Mouse (Mus musculus) stomach, embryonic 14.5 days (tissue): ENCODE data around the gene Arid1a. TPM values are rescaled to one million over a fixed set of nuclear protein-coding genes. Genes with fewer than 3 reads are reported as not detected.
A peak's percentile ranks its signal among the peaks of the same experiment; 100 is the strongest.

ENCODE experiments used
- ATAC-seq: fragments of 200-750 bp; cut with Nextera tagmentation; 2 replicates; pipeline ENCODE4 v1.8.0; 2017; ENCODE audit warnings: low read depth, moderate TSS enrichment; ENCODE audit not compliant: insufficient number of reproducible peaks, insufficient read depth, low FRiP score
- H3K27ac ChIP-seq: fragments of 300-500 bp; sonication (generic); 2 replicates; pipeline ENCODE4 v1.5.1; 2014; ENCODE audit warnings: mild to moderate bottlenecking, low read length, moderate library complexity, mixed read lengths
- H3K27me3 ChIP-seq: fragments of 300-500 bp; sonication (generic); 2 replicates; pipeline ENCODE4 v1.6.1; 2014; ENCODE audit warnings: low read length, control low read depth, mixed read lengths; ENCODE audit not compliant: control insufficient read depth, insufficient read depth
- H3K36me3 ChIP-seq: fragments of 300-500 bp; sonication (generic); 2 replicates; pipeline ENCODE4 v1.6.1; 2014; ENCODE audit warnings: mild to moderate bottlenecking, control low read depth, low read length, moderate library complexity, mixed read lengths; ENCODE audit not compliant: control insufficient read depth, insufficient read depth
- H3K4me1 ChIP-seq: fragments of 300-500 bp; sonication (generic); 2 replicates; pipeline ENCODE4 v1.6.1; 2014; ENCODE audit warnings: low read length, control low read depth, mixed read lengths; ENCODE audit not compliant: control insufficient read depth, insufficient read depth
- H3K4me2 ChIP-seq: fragments of 300-500 bp; sonication (generic); replicated peaks from 2 replicates; pipeline ENCODE4 v1.6.1; 2014; ENCODE audit warnings: low read depth, low read length, control low read depth
- H3K4me3 ChIP-seq: fragments of 300-500 bp; sonication (generic); 2 replicates; pipeline ENCODE4 v1.5.1; 2014; ENCODE audit warnings: low read depth, low read length, control low read depth
- H3K9ac ChIP-seq: fragments of 300-500 bp; sonication (generic); replicated peaks from 2 replicates; pipeline ENCODE4 v1.6.1; 2014; ENCODE audit warnings: low read depth, mild to moderate bottlenecking, control low read depth, low read length, moderate library complexity, mixed read lengths
- H3K9me3 ChIP-seq: fragments of 300-500 bp; sonication (generic); 2 replicates; pipeline ENCODE4 v1.6.1; 2016; ENCODE audit warnings: low read depth, low read length, control low read depth; ENCODE audit not compliant: control insufficient read depth
- WGBS: fragments of 180-500 bp; shearing (Covaris S2); extraction: QIAGEN DNeasy Blood & Tissue Kit; methylation state at CpG from one replicate; pipeline ENCODE4 v1.1.7; 2014; 5-methylcytosine and 5-hydroxymethylcytosine counted together
- polyA plus RNA-seq: library from polyadenylated mRNA; unstranded; fragments of >200 nt; fragmentation: Nextera tagmentation; extraction: Ambion mirVana; gene quantifications from 2 replicates; pipeline ENCODE4 v1.2.1, GENCODE M21; 2014

The Arid1a gene
- polyA plus RNA-seq, 1 experiment from 2014 or later, result 49.4 TPM

DNA sequence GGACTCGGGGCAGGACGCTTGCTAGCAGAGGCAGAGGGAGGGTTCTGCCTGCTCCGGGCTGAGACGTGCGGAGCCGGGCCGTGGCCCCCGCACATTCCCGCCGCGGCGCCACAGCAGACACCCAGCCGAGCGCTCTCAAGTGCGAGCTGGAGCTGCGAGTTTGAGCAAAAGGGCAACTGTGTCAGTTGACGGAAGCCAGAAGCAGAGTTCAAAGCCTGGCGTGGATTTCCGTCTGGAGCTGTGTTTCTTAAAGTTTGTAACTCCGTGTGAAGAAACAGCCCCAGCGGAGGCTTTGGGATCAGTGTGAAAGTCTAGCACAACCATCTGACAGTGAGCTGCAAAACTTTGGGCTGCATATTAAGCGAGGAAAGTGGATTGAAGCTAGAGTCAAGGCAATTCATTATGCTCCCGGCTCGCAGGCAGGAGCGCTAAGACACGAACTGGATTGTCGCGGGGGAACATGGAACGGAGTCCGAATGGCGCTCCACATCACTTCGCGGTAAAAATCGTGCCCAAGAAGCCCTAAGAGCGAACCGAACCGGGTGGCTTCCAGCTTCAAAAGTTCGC is 783 bp upstream of the Arid1a start:
- WGBS, result under 1% methylated on average over 38 of the region's 38 CpGs
- Histone ChIP-seq H3K27ac (peak overlapping the region; percentile 100), H3K4me2 (peak overlapping the region; percentile 86), H3K4me3 (peak overlapping the region; percentile 63), H3K27me3 (no peaks in the 10 kb centered on the region), H3K9me3 (no peaks in the 10 kb centered on the region), H3K9ac (peak overlapping the region; percentile 94), H3K4me1 (peaks cover 16% of the 10 kb centered on the region), H3K36me3 (no peaks in the 10 kb centered on the region)
- peak; percentile 21; the same call in 1 of the 2 replicates for ATAC-seq

DNA sequence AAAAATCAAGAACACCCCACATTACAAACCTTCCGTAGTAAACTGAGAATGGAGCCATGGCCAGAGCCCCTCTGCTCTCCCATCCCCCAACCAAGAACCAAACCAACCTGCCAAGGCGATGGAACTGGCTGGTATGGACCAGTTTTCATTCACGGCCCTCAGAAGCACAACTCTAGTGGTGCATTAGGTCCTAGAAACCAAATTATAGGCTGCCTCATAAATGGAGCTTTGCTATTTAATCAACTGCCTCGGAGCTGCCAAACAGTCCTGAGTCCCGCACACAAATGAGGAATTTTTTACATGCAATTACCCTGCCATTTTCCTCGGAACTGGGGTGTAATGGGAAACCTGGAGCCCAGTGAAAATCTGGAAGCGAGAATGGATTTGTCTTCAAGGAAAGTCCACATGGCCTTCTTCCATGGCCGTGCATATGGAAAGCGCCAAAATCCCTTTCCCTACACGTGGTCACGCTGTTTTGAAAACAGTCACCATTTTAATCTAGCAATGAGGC is 653 bp downstream of the Arid1a start:
- WGBS, result 3% methylated on average over 11 of the region's 11 CpGs
- H3K36me3 ChIP-seq, result no peaks in the 10 kb centered on the region
- H3K9ac ChIP-seq, result peak overlapping the region; percentile 94
- H3K4me1 ChIP-seq, result peaks cover 16% of the 10 kb centered on the region
- H3K9me3 ChIP-seq, result no peaks in the 10 kb centered on the region
- no peaks in the 10 kb centered on the region for H3K27me3 ChIP-seq
- ATAC-seq, result no peak
- peak overlapping the region; percentile 100 for H3K27ac ChIP-seq
- peak overlapping the region; percentile 86 for H3K4me2 ChIP-seq
- H3K4me3 ChIP-seq, result peak overlapping the region; percentile 63

DNA sequence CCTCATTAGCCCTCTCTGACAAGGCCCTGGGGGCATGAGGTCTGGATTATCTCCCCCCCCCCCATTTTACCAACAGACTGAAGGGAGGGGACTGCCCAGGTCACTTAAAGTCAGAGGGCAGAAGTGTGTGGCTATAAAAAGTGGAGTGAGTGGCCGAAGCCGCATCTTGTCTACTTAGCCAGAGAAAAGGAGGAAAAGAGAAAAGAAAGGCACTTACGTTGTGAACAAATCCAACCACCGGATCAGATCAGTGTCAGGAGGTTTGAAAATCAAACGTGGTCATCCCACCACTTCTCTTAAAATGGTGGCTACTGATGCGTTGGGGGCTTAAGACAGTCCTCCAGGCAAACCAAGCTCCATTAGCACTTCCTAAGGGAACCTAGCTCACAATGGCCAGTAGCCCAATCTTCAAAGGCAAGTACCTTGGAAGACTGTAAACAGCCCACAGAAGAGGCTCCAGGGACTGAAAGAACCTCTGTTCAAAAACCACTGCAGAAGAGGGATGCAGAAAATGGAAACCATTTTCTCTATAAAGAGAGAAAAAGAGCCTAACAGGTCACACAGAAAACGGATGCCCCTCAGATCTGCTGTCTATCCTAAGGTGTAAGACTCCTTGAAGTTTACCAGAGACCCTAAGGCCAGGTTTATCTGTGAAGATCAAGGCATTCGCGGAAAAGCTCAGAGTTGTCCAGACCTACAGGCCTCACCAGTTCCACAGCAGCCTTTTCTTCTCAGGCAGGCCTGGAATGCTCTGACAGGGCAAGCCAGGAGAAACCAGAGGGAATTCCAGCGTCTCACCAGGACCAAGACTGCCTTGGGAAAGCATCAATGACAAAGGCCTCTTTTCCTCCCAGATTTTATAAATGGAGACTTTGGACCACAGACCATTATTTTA is 1.5 kb downstream of the Arid1a start:
- Histone ChIP-seq H3K4me3 (peak overlapping the region; percentile 100), H3K9me3 (no peaks in the 10 kb centered on the region), H3K27me3 (no peaks in the 10 kb centered on the region), H3K4me1 (peaks cover 24% of the 10 kb centered on the region), H3K27ac (peak overlapping the region; percentile 100), H3K9ac (peak overlapping the region; percentile 100), H3K4me2 (peak overlapping the region; percentile 86), H3K36me3 (no peaks in the 10 kb centered on the region)
- ATAC-seq, result no peak
- WGBS, result 11% methylated on average over 10 of the region's 10 CpGs

DNA sequence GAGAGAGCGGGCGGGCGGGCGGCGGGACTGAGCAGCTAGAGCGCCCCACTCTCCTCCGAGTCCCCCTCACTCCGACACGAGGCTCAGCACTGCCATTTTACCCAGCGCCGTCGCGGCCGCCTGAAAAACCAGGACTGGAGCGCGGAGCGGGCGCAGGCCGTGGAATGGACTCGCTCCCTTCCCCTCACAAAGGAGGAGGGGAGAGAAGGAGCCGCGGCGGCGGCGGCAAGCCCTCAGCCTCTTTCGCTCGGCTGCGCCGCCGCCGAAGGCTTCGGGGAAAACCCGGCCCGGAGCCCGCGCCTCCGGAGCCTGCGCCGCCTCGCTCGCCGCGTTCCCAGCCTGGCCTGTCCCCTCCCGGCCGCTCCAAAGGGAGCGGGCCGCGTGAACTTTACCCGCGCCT is 2.3 kb downstream of the Arid1a start:
- Histone ChIP-seq H3K36me3 (no peaks in the 10 kb centered on the region; the same call in 1 of the 2 replicates), H3K9me3 (no peaks in the 10 kb centered on the region), H3K27me3 (no peaks in the 10 kb centered on the region), H3K27ac (peak overlapping the region; percentile 100), H3K9ac (peak overlapping the region; percentile 100), H3K4me2 (peak overlapping the region; percentile 86), H3K4me3 (peak overlapping the region; percentile 100), H3K4me1 (peaks cover 31% of the 10 kb centered on the region)
- peak; percentile 83 for ATAC-seq
- 0% methylated on average over 29 of the region's 50 CpGs for WGBS

DNA sequence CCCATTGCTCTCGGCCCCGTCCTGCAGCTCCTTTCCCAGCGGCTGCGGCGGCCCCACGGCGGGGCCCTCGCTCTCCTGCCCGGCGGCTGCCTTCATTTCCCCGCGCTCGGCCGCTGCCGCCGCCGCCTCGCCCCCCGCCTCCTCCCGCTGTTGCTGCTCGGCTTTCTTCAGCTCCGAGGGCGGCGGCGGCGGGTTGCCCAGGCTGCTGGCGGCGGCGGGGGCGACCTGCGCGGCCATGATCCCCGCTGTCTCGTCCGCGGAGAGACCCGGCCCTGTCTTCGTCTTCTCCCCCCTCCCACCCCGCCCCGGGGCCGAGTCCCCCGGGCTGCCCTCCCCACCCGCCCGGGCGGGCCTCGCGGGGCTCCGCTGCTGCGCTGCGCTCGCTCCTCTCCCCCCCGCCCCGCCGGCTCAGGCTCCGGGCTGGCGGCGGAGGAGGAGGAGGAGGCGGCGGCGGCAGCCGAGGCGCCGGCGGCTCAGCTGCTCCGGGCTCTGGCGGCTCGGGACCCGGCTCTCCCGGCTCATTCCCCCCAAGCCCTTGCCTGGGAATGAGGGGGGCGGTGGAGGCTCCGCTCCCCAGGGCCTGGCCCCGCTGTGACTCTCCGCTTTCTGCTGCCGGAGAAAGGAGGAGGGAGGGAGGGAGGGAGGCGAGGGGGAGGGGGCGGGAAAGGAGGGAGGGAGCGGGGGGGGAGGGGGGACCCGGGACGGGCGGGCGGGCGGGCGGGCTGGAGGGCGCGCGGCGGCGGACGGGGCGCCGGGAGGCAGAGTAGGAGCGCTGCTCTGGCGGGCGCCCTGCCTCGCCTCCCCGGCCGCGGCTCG is 3.0 kb downstream of the Arid1a start:
- peak overlapping the region; percentile 100 for H3K27ac ChIP-seq
- no peaks in the 10 kb centered on the region; the same call in 1 of the 2 replicates for H3K36me3 ChIP-seq
- peak overlapping the region; percentile 100 for H3K9ac ChIP-seq
- no peaks in the 10 kb centered on the region for H3K27me3 ChIP-seq
- peak overlapping the region; percentile 100 for H3K4me3 ChIP-seq
- under 1% methylated on average over 31 of the region's 99 CpGs for WGBS
- H3K4me1 ChIP-seq, result peaks cover 36% of the 10 kb centered on the region
- peak; percentile 36 for ATAC-seq
- peak overlapping the region; percentile 94 for H3K4me2 ChIP-seq
- no peaks in the 10 kb centered on the region for H3K9me3 ChIP-seq

DNA sequence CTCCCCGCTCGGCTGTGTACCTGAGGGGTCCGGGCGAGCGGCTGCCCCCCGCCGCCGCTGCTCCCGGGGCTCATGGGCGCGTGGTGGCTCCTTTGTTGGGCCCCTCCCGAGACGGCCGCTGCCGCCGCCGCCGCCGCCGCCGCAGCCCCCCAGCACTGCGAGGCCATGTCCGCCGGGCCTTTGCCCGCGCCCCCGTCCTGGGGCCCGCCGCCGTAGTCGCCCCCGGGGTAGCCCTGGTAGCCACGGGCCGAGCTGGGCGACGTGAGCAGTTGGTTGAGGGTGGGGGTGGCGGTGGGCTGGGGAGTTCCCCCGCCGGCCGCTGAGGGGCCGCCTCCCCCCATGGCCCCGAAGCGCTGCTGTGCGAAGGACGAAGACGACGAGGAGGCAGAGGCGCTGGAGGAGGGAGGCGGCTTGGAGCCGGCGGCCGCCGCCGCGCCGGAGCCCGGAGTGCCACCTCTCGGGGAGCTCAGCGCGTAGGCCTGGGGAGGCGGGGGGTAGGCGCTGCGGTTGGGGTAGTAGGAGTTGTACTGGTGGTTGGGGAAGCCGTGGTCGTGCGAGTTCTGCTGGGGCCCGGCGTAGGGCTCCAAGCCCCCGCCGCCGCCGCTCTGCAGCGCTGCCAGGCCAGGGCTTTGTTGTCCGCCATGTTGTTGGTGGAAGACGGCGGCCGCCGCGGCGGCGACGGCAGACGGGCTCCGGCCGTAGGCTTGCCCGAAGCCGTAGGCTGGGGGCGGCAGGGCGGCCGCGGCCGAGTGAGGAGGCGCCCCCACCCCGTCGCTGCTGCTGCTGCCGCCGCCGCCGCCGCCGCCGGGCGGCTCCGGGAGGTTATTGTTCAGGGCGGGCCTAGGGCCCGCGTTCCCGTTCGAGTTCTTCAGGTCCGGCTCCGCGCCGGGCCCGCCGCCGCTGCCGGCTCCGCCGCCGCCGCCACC is 3.9 kb downstream of the Arid1a start:
- Histone ChIP-seq H3K4me1 (peaks cover 41% of the 10 kb centered on the region), H3K4me2 (peak overlapping the region; percentile 94), H3K9me3 (no peaks in the 10 kb centered on the region), H3K27ac (peak overlapping the region; percentile 100), H3K4me3 (peak overlapping the region; percentile 100), H3K9ac (peak overlapping the region; percentile 100), H3K27me3 (no peaks in the 10 kb centered on the region), H3K36me3 (no peaks in the 10 kb centered on the region; the same call in 1 of the 2 replicates)
- no peak for ATAC-seq
- WGBS, result under 1% methylated on average over 103 of the region's 121 CpGs

DNA sequence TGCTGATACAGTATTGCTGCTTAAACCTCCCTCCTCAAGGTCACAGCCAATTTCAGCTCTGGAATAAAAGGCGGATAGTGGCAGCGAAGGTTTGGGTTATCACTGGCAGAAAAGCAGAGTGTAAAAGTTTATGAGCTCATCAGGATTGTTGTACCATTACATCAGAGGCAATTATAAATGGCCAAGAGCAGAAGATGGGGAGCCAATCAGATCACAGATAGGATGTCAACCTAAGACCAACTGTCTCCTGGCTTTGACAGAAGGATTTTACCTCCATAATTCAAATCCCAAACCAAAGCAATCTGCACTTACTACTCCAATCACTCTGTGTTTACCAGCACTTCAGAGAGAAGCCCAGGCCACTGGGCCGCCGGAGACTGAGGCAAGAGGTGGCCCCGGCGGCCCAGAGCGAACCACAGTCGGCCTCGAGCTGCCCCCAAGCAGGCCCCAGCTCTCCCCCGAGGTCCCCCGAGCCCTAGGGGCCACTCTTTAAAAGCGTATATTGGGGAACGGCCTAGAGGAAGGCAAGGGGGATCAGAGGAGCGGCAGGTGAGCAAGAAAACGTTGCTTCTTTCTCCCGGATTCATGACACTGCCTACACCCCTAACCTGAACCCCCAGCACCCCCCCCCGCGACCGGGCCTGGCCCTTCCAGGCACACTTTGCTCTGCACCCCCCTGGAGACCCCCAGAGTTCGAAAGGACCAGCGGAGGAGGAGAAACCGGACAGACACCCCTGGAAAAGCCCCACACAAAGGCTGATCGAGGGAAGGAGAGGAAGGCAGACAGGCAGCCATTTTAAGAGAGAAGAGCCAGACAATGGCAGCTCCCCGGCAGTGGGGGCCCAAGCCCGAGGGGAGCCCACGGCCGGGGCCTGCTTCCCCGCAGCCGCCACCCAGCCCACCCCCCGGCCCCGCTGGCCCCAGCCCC is 4.8 kb downstream of the Arid1a start:
- Histone ChIP-seq H3K36me3 (no peaks in the 10 kb centered on the region; the same call in 1 of the 2 replicates), H3K9ac (peak overlapping the region; percentile 100), H3K9me3 (no peaks in the 10 kb centered on the region), H3K27ac (peak overlapping the region; percentile 100), H3K4me1 (peaks cover 43% of the 10 kb centered on the region), H3K4me2 (peak overlapping the region; percentile 94), H3K4me3 (peak overlapping the region; percentile 100), H3K27me3 (no peaks in the 10 kb centered on the region)
- WGBS, result under 1% methylated on average over 28 of the region's 31 CpGs
- ATAC-seq, result no peak
